ENCODE assay signal across 25 mouse cellular contexts in the genomic region with DNA sequence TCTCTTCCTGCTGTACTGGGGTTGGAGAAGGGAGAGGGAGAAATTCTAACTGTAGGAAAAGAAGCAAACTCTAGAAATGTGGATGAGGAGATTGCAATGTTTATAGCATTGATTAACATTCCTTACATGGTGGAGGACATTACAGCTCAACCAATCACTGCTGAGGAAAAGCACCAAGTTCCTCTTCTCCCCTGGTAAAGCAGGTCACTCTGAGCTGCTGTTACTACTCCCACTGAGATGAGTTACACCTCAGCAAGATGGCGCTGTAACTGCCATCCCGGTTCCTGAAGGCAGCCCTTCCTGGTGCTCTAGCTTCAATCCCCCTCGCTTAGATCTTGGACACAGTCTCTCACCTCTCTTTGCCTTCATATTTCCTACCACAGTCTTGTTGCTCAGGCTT.
"Had no signal": no experiment of that assay in that cellular context is flagged by ENCODE, and none has a peak within 500 bp of the region (broad histone marks: within the 10 kb centered on the region; RNA-seq: fewer than 3 reads in every experiment).

No protein-coding gene starts in this region.

- H3K27me3 ChIP-seq: heart, embryonic 13.5 days; heart, embryonic 15.5 days had no signal

- H3K9me3 ChIP-seq: heart, embryonic 13.5 days; heart, embryonic 15.5 days; hindbrain, embryonic 13.5 days; hindbrain, embryonic 15.5 days; kidney, embryonic 15.5 days; limb, embryonic 13.5 days; limb, embryonic 15.5 days; liver, embryonic 12.5 days had no signal

- H3K9ac ChIP-seq: heart, embryonic 13.5 days; heart, embryonic 15.5 days; hindbrain, embryonic 13.5 days; hindbrain, embryonic 15.5 days; kidney, embryonic 15.5 days; limb, embryonic 13.5 days; limb, embryonic 15.5 days; liver, embryonic 12.5 days; liver, embryonic 14.5 days had no signal

- H3K4me1 ChIP-seq: limb, embryonic 15.5 days; liver, embryonic 12.5 days had no signal

- H3K36me3 ChIP-seq: heart, embryonic 13.5 days; heart, embryonic 15.5 days; hindbrain, embryonic 13.5 days; hindbrain, embryonic 15.5 days; kidney, embryonic 15.5 days; limb, embryonic 13.5 days; limb, embryonic 15.5 days; liver, embryonic 12.5 days had no signal

- H3K4me2 ChIP-seq: heart, embryonic 11.5 days; heart, embryonic 13.5 days; heart, embryonic 15.5 days; hindbrain, embryonic 13.5 days; hindbrain, embryonic 15.5 days; kidney, embryonic 15.5 days; limb, embryonic 13.5 days; limb, embryonic 15.5 days; liver, embryonic 12.5 days had no signal

- ATAC-seq: hindbrain, postnatal 0 days; liver, embryonic 12.5 days had no signal

- H3K27ac ChIP-seq: heart, adult 2 months; heart, embryonic 13.5 days; heart, embryonic 15.5 days; hindbrain, embryonic 13.5 days; hindbrain, embryonic 15.5 days; hindbrain, postnatal 0 days; kidney, embryonic 15.5 days; kidney, postnatal 0 days; limb, embryonic 13.5 days; limb, embryonic 15.5 days; liver, embryonic 12.5 days; liver, embryonic 14.5 days had no signal

- DNase-seq: gastrocnemius, postnatal 14 days; gastrocnemius, postnatal 36 days; heart, adult 2 months; heart, postnatal 14 days; heart, postnatal 36 days; kidney, adult 11 months; kidney, adult 2 months; kidney, adult 9 months; kidney, postnatal 14 days; kidney, postnatal 36 days; layer of hippocampus, adult 9-11 months; layer of hippocampus, postnatal 36 days; left cerebral cortex, postnatal 4 days had no signal

- H3K4me3 ChIP-seq: heart, adult 2 months; heart, embryonic 13.5 days; heart, embryonic 15.5 days; hindbrain, embryonic 13.5 days; hindbrain, embryonic 15.5 days; kidney, embryonic 15.5 days; limb, embryonic 13.5 days; limb, embryonic 15.5 days; liver, embryonic 12.5 days had no signal
